Mouse (Mus musculus): ENCODE measurements around the gene Samd5. TPM values are rescaled to one million over a fixed set of nuclear protein-coding genes. Genes with fewer than 3 reads are reported as not detected.

Gene Samd5
- 7.4 TPM for polyA plus RNA-seq (2014; fragmentation: Illumina TruSeq; extraction: RNeasy Lipid Tissue Mini Kit (QIAGEN cat#74804); ENCODE audit: low read depth, low replicate concordance)

DNA sequence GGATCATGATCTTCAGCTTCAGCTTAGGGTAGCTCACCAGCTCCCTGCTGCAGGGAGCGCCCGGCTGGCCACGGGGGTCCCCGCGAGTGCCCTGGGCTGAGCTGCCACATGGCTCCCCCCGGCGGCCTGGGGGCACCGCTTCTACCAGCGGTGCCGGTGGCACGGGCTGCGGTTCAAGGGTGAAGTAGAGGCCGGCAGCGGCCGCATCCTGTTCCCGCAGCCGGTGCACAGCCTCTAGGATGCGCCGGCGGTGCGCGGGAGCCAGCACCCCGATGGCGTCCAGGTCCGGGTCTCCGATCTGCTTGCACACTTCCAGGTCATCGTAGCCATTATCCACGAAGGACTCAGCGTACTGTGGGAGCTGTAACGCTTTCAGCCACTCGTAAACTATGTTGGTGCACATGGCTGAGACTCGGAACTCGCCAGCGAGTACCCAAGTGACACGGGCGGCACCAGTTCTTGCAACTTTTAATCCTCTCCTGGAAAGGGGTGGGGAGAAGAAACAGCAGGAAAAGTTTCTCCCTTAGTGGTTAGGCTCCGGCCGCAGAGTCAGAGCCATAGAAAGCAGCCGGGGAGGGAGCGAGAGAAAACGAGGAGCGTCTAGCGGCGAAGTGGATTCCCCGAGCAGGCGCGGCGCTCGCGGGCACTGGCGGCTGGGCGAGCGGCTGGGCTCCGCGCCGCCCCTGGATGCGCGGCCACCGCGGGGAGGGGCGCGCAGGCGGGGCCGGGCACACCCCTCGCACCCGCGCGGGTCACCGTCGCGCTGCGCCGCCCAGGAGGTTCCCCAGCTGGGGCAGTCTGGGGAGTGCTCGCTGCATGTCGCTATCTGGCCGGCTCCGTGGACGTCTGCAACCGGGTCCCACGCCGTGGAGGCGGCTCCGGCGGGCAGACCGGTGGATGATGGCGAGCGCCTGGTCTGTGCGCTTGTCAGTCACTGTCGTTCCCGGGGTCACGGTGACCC is at the start of gene Samd5:
Gene Samd5 (minus strand): TSS at position 648 of the 961 bp plus-strand sequence.

Other genes with a start within 250 kb of the Samd5 start
- gene Stxbp5, start 225.9 kb upstream of the Samd5 start, polyA plus RNA-seq (2014; fragmentation: Illumina TruSeq; extraction: RNeasy Lipid Tissue Mini Kit (QIAGEN cat#74804); ENCODE audit: low read depth, low replicate concordance) = 16.5 TPM